Mouse (Mus musculus): Measurements from ENCODE around the gene Nip7.
"Not testable (repeated sequence)": the region's sequence is repeated elsewhere in the genome, so short reads cannot be mapped to it uniquely, and the experiment has no call there.

Gene Nip7

DNA sequence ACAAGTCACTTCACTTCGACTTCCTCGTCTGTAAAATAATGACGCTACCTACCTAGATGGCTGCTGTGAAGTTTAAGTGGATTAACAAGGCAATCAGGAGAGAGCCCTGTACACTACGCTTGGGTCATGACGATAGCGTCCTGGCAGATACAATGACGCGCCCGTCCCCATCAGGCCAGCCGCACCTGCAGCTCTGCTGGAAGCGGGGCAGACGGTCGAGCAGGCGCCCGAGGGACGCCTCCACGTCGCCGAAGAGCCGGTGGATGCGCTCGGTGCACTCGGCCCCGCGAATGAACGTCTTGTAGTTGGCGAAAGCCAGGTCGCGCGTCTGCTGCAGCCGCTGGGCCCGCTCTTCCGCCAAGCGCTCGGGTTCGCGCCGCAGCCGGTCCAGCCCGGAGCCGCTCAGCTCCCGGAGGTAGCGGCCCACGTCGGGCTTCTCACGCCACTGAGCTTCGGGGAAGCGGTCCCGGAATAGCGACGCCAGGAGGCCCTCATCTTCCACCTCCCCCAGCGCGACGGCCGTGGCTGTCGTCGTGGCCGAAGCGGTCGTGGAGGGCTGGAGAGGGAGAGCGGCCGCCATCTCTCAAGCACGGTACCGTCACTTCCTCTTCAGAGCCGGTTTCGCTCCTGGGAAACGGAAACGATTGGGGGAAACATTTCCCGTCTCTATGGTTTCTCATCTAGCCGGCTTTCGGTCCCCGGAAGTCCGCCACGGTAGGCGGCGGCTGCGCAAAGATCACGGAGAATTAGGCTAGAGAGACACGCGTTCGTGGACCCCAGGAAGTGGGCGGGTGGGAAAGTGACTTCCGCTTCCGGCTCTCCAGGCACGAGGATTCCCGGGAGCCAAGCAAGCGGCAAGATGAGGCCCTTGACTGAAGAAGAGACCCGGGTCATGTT, at the start of gene Nip7, which contains the start of gene Cog8:
Gene Nip7 (plus strand): TSS at position 802 of the 897 bp plus-strand sequence.
Gene Cog8 (minus strand): TSS at position 614 of the 897 bp plus-strand sequence.
- DNase-seq: peak; percentile 98

GRCm38 (mm10) chr8:107007795-107008194, 48.9 kb upstream of the Nip7 start:
- no peak for DNase-seq

DNA sequence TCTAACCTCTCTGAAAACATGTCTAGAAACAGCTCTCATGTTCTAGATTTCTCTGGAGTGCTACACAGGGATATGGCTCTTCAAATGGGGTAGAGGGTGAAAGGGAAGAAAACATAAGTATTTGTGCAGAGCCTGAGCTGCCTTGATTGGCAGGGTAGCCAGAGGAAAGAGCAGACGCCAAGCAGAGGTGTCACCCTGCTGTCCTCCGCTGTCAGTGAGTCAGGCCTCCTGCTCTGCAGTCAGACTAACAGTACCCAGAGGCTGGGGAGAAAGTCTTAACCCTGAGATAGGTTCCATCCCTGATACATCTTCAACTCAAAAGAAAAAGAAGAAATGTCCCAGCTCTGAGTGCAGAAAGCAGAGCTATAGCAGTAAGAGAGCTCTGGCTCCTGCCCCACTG, 44.0 kb upstream of the Nip7 start:
- no peak for DNase-seq

- no peak for DNase-seq
These were observed 41.8 kb upstream of the Nip7 start for GRCm38 (mm10) chr8:107014915-107015314.

- DNase-seq: no peak
These were observed 33.2 kb upstream of the Nip7 start for GRCm38 (mm10) chr8:107023479-107023878.

- DNase-seq: no peak
These were observed 27.4 kb upstream of the Nip7 start for GRCm38 (mm10) chr8:107029310-107029709.

DNA sequence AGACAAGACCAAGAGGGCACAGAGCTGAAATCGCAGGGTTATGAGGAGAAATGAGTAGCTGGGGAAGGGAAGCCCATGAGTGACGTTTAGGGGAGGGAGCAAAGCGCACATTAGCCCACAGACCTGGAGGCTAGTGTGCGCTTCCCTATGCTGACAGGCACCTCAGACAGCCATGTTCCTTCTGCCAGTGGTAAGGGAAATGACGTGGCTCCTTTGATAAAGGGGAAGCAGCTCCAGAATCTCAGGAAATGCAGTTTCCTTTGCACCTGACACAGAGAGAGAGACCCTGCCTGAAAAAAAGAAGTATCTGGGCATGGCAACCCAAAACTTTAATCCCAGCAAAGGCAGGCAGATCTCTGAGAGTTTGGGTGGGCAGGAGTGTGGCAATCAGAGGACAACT, 26.6 kb upstream of the Nip7 start:
- DNase-seq: no peak

DNA sequence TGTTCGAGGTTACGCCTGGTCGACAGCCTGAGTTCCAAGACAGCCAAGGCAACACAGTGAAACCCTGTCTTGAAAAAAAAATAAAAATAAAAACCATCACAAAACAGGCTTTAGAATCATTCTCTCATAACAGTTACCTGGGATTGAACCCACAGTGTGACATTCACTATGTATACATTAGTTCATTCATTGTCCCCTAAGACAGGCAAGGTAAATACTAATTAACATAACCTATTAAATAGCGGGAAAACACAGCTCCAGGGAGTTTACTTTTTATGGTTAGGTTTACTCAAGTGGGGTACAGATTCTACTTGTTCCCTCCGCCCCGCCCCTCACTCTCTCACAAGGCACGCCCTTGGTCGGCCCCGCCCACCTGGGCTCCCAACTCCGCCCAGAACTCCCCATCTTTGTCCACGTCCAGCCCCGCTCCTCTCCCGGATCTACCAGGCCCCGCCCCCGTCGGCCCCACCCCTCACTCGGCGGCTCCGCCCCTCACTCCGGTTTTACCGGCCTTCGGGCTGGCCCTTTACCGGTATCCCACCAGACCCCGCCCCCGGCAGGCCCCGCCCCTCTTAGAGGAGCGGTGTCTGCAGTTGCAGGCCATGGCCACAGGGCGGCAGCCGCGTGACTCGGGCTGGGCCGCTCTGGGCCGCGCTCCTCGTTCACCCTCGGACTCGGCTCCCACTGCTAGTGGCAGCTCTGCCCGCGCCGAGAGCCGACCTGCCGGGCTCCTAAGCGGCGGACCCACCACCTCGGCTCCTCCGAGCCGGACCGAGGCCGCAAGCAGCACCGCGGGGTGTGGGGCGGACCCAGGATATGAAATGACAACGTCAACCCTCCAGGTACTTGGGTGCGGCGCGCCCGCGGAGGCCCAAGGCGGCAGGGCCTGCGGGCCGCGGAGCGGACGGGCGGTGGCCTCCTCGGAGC, 25.8 kb upstream of the Nip7 start, which contains the start of gene Vps4a:
Gene Vps4a (plus strand): TSS at position 573 of the 927 bp plus-strand sequence.
- peak; percentile 96 to 97 for DNase-seq

GRCm38 (mm10) chr8:107031577-107032090, 25.0 kb upstream of the Nip7 start:
- DNase-seq: no peak

- not testable (repeated sequence) for DNase-seq
These were observed 23.1 kb upstream of the Nip7 start for GRCm38 (mm10) chr8:107033609-107034008.

- no peak for DNase-seq
These were observed 21.0 kb upstream of the Nip7 start for GRCm38 (mm10) chr8:107035641-107036040.

- DNase-seq: no peak
These were observed 20.1 kb upstream of the Nip7 start for GRCm38 (mm10) chr8:107036626-107037025.

DNA sequence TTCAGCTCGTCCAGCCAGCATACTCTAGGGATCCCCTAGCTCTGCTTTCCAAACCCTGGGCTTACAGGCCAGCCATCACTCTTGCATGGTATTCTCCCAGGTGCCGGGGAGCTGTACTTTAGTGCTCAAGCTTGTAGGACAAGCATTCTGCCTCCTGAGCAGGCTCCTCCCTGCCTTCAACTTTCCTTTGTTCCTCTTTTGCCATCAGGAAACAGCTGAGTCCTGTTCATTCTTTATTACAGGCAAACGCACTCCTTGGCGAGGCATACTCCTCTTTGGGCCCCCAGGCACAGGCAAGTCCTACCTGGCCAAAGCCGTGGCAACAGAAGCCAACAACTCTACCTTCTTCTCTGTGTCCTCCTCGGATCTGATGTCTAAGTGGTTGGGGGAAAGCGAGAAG, 16.0 kb upstream of the Nip7 start:
- DNase-seq: no peak

- no peak for DNase-seq
These were observed 11.2 kb upstream of the Nip7 start for GRCm38 (mm10) chr8:107045478-107045877.

- no peak for DNase-seq
These were observed 9.7 kb upstream of the Nip7 start for GRCm38 (mm10) chr8:107046976-107047375.

- DNase-seq: peak; percentile 79 to 81
These were observed 8.4 kb upstream of the Nip7 start, which contains the start of gene Pdf for GRCm38 (mm10) chr8:107048061-107048941. TSS of gene Pdf (minus strand) at chr8:107048614.

DNA sequence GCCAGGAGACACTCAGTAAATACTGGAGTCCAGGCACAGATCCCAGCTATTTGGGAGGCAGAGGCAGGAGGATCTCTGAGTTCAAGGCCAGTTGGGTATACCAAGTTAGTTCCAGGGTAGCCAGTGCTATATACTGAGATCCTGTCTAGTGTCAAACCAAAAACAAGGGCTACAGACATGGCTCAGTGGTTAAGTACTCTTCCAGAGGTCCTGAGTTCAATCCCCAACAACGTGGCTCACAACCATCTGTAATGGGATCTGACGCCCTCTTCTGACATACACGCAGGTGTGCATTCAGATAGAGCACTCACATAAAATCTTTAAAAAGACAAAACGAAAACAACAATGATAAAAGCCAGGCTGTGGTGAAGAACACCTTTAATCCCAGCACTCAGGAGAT, 7.2 kb upstream of the Nip7 start:
- DNase-seq: no peak

DNA sequence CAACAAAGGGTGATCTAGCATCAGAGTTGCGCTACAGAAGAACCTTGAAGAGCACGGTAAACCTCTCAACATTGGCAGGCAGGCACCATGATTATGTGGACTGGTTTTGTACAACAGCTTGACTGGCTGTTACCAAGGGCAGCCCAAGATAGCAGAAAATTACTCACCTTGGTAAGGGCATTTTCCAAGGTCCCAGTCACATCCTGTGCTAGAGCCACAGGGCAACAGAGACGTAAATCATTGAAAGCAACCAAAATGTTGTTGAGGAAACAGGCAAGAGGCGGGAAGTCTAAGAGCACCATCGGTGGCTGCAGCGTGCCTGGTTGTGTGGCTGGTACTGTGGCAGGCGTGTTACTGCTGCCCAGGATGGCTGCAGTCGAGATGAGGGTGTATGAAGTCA, 4.6 kb upstream of the Nip7 start:
- DNase-seq: no peak

DNA sequence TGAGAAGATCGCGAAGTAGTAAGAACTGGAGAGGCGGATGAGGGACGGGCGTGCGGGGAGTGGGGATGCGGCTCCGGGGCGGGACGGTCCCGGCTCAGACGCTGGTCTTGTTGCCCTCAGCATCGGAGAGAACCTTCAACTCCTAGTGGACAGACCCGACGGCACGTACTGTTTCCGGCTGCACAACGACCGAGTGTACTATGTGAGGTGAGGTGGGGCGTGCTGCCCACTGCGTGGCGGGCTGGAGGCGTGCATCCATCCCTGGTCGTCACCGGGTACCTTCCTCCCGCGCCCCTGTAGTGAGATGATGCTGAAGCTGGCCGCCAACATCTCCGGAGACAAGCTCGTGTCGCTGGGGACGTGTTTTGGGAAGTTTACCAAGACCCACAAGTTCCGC, 294 bp downstream of the Nip7 start:
- DNase-seq: peak in 1 of 2 experiments; percentile 12

GRCm38 (mm10) chr8:107062613-107063012, 5.9 kb downstream of the Nip7 start:
- no peak for DNase-seq

GRCm38 (mm10) chr8:107065511-107066496, 9.1 kb downstream of the Nip7 start, which contains the start of gene Tmed6:
TSS of gene Tmed6 (minus strand) at chr8:107065644.
- DNase-seq: peak; percentile 41 to 53

All from lung, adult 18-20 months (tissue).